Mouse (Mus musculus) ES-Bruce4 (cell line): ENCODE measurements at regions not wholly inside any gene's neighbourhood (a gene's known extent, or its start where the extent isn't known, plus 50 kb on each side); places are given as distances from the start of the nearest gene placed in this dataset.
"Not testable (repeated sequence)": the region's sequence is repeated elsewhere in the genome, so short reads cannot be mapped to it uniquely, and the experiment has no call there.

Source experiments
- H3K27ac ChIP-seq: 2 replicates; pipeline ENCODE4 v1.5.1; 2012; ENCODE audit warnings: low read length, inconsistent platforms; ENCODE audit not compliant: insufficient read depth
- H3K27me3 ChIP-seq: 2 replicates; pipeline ENCODE4 v1.6.1; 2012; ENCODE audit warnings: mild to moderate bottlenecking, low read length, inconsistent platforms; ENCODE audit not compliant: control insufficient read depth, poor library complexity, insufficient read depth, severe bottlenecking
- H3K36me3 ChIP-seq: 2 replicates; pipeline ENCODE4 v1.6.1; 2012; ENCODE audit warnings: inconsistent platforms, mild to moderate bottlenecking, low read length, moderate library complexity; ENCODE audit not compliant: control insufficient read depth, poor library complexity, insufficient read depth, severe bottlenecking
- H3K4me1 ChIP-seq: one replicate; pipeline ENCODE4 v1.8.1; 2011; ENCODE audit warnings: low read length; ENCODE audit not compliant: control insufficient read depth, insufficient read depth
- H3K4me3 ChIP-seq: 2 replicates; pipeline ENCODE4 v1.5.1; 2011; ENCODE audit warnings: low read depth, mild to moderate bottlenecking, low read length
- H3K9ac ChIP-seq: 2 replicates; pipeline ENCODE4 v1.6.1; 2012; ENCODE audit warnings: low read depth, mild to moderate bottlenecking, inconsistent platforms; ENCODE audit not compliant: poor library complexity, severe bottlenecking
- H3K9me3 ChIP-seq: replicated peaks from 2 replicates; pipeline ENCODE4 v1.6.1; 2012; ENCODE audit warnings: mild to moderate bottlenecking, low read length, inconsistent platforms; ENCODE audit not compliant: control insufficient read depth, poor library complexity, insufficient read depth, severe bottlenecking
- CTCF ChIP-seq: IDR thresholded peaks from one replicate; pipeline ENCODE4 v1.8.1; 2011; ENCODE audit warnings: low read depth, low read length
- EP300 ChIP-seq: IDR thresholded peaks from 2 replicates; pipeline ENCODE4 v1.6.1; 2011; ENCODE audit warnings: low read depth, low read length; ENCODE audit not compliant: insufficient read depth
- POLR2A ChIP-seq: IDR thresholded peaks from one replicate; pipeline ENCODE4 v1.8.1; 2011; ENCODE audit warnings: low read length; ENCODE audit not compliant: insufficient read depth

GRCm38 (mm10) chr4:9724801-9725200 is 1149.5 kb upstream of the 2610301B20Rik start:
- H3K9ac ChIP-seq, H3K36me3 ChIP-seq, H3K27me3 ChIP-seq, H3K9me3 ChIP-seq, H3K4me1 ChIP-seq, H3K4me3 ChIP-seq: not testable (repeated sequence)
- peak overlapping the region; percentile 76; the same call in 1 of the 2 replicates for H3K27ac ChIP-seq
- TF ChIP-seq EP300: peak; percentile 67

- Histone ChIP-seq H3K9ac (no peak overlapping the region), H3K27me3 (no peaks in the 10 kb centered on the region), H3K27ac (no peak overlapping the region), H3K4me3 (no peak overlapping the region), H3K36me3 (no peaks in the 10 kb centered on the region), H3K9me3 (no peaks in the 10 kb centered on the region), H3K4me1 (no peaks in the 10 kb centered on the region)
- TF ChIP-seq POLR2A (no peak), EP300 (no peak), CTCF (no peak)
These were observed 1136.6 kb upstream of the 2610301B20Rik start for GRCm38 (mm10) chr4:9737691-9738090.

GRCm38 (mm10) chr4:9747411-9747938 is 1126.8 kb upstream of the 2610301B20Rik start:
- Histone ChIP-seq H3K9me3 (0 out of 2 replicates have a peak, but pooled peaks cover 4% of the 10 kb centered on the region), H3K9ac (no peak overlapping the region), H3K36me3 (no peaks in the 10 kb centered on the region), H3K4me3 (no peak overlapping the region), H3K4me1 (no peaks in the 10 kb centered on the region), H3K27me3 (no peaks in the 10 kb centered on the region), H3K27ac (no peak overlapping the region)
- no peak for TF ChIP-seq POLR2A
- no peak for TF ChIP-seq CTCF
- no peak for TF ChIP-seq EP300

- H3K36me3 ChIP-seq: no peaks in the 10 kb centered on the region
- TF ChIP-seq POLR2A (no peak), CTCF (no peak), EP300 (no peak)
- no peak overlapping the region for H3K9ac ChIP-seq
- H3K27me3 ChIP-seq: no peaks in the 10 kb centered on the region
- H3K4me1 ChIP-seq: no peaks in the 10 kb centered on the region
- no peak overlapping the region for H3K27ac ChIP-seq
- no peak overlapping the region for H3K4me3 ChIP-seq
- H3K9me3 ChIP-seq: 0 out of 2 replicates have a peak, but pooled peaks cover 2% of the 10 kb centered on the region
These were observed 1126.2 kb upstream of the 2610301B20Rik start for GRCm38 (mm10) chr4:9748110-9748509.

GRCm38 (mm10) chr4:9749877-9750276 is 1124.4 kb upstream of the 2610301B20Rik start:
- no peaks in the 10 kb centered on the region for H3K27me3 ChIP-seq
- no peak for TF ChIP-seq POLR2A
- no peak for TF ChIP-seq EP300
- TF ChIP-seq CTCF: no peak
- no peaks in the 10 kb centered on the region for H3K4me1 ChIP-seq
- no peak overlapping the region for H3K9ac ChIP-seq
- no peak overlapping the region for H3K27ac ChIP-seq
- H3K36me3 ChIP-seq: no peaks in the 10 kb centered on the region
- no peaks in the 10 kb centered on the region for H3K9me3 ChIP-seq
- H3K4me3 ChIP-seq: no peak overlapping the region

- Histone ChIP-seq H3K9me3 (no peaks in the 10 kb centered on the region), H3K36me3 (no peaks in the 10 kb centered on the region), H3K9ac (no peak overlapping the region), H3K4me3 (no peak overlapping the region), H3K27ac (no peak overlapping the region), H3K4me1 (no peaks in the 10 kb centered on the region), H3K27me3 (no peaks in the 10 kb centered on the region)
- no peak for TF ChIP-seq POLR2A
These were observed 1123.9 kb upstream of the 2610301B20Rik start for GRCm38 (mm10) chr4:9750404-9750803.
